Mouse (Mus musculus): ENCODE data around the gene Gm20517.

Gene Gm20517

GRCm38 (mm10) chr17:47712889-47713571 lies 101.6 kb downstream of the Gm20517 start:
- no peak for DNase-seq

- no peak for DNase-seq
Observed at GRCm38 (mm10) chr17:47715037-47715436, 103.6 kb downstream of the Gm20517 start.

GRCm38 (mm10) chr17:47721183-47721582 lies 109.8 kb downstream of the Gm20517 start:
- no peak for DNase-seq

GRCm38 (mm10) chr17:47726566-47726965 lies 115.2 kb downstream of the Gm20517 start, which contains the start of gene Pgc:
TSS of gene Pgc (plus strand) at chr17:47726842.
- no peak for DNase-seq

- DNase-seq, result peak; percentile 69
Observed at GRCm38 (mm10) chr17:47730633-47731575, 119.5 kb downstream of the Gm20517 start.

All from lung, postnatal 10 days (tissue).